Mouse (Mus musculus) midbrain, embryonic 15.5 days (tissue): ENCODE measurements around the gene Ano2. TPM values are rescaled to one million over a fixed set of nuclear protein-coding genes. Genes with fewer than 3 reads are reported as not detected.

Experiments
- ATAC-seq: fragments of 200-750 bp; cut with Nextera tagmentation; replicated peaks from 2 replicates; pipeline ENCODE4 v1.8.0; 2017; ENCODE audit warnings: moderate TSS enrichment
- H3K27ac ChIP-seq: fragments of 300-500 bp; sonication (generic); 2 replicates; pipeline ENCODE4 v1.5.1; 2015; ENCODE audit warnings: mild to moderate bottlenecking, inconsistent platforms
- H3K27me3 ChIP-seq: fragments of 300-500 bp; sonication (generic); replicated peaks from 2 replicates; pipeline ENCODE4 v1.6.1; 2015; ENCODE audit warnings: inconsistent platforms
- H3K36me3 ChIP-seq: fragments of 300-500 bp; sonication (generic); replicated peaks from 2 replicates; pipeline ENCODE4 v1.6.1; 2015; ENCODE audit warnings: inconsistent platforms
- H3K4me1 ChIP-seq: fragments of 300-500 bp; sonication (generic); 2 replicates; pipeline ENCODE4 v1.6.1; 2015; ENCODE audit warnings: inconsistent platforms
- H3K4me2 ChIP-seq: fragments of 300-500 bp; sonication (generic); 2 replicates; pipeline ENCODE4 v1.6.1; 2015; ENCODE audit warnings: inconsistent platforms, mild to moderate bottlenecking, moderate library complexity
- H3K4me3 ChIP-seq: fragments of 300-500 bp; sonication (generic); 2 replicates; pipeline ENCODE4 v1.5.1; 2015; ENCODE audit warnings: mild to moderate bottlenecking, inconsistent platforms
- H3K9ac ChIP-seq: fragments of 300-500 bp; sonication (generic); 2 replicates; pipeline ENCODE4 v1.6.1; 2015; ENCODE audit warnings: mild to moderate bottlenecking, inconsistent platforms
- H3K9me3 ChIP-seq: fragments of 300-500 bp; sonication (generic); 2 replicates; pipeline ENCODE4 v1.6.1; 2016; ENCODE audit warnings: inconsistent platforms
- WGBS: fragments of 180-500 bp; shearing (Covaris S2); methylation state at CpG from one replicate; pipeline ENCODE4 v1.1.7; 2015; ENCODE audit warnings: mixed read lengths; 5-methylcytosine and 5-hydroxymethylcytosine counted together
- polyA plus RNA-seq: library from polyadenylated mRNA; unstranded; fragments of >200 nt; fragmentation: Nextera tagmentation; extraction: Ambion mirVana; gene quantifications from 2 replicates; pipeline ENCODE4 v1.2.1, GENCODE M21; 2015

Ano2 gene
- polyA plus RNA-seq, result 0.19 and 0.34 TPM in 2 replicates

DNA sequence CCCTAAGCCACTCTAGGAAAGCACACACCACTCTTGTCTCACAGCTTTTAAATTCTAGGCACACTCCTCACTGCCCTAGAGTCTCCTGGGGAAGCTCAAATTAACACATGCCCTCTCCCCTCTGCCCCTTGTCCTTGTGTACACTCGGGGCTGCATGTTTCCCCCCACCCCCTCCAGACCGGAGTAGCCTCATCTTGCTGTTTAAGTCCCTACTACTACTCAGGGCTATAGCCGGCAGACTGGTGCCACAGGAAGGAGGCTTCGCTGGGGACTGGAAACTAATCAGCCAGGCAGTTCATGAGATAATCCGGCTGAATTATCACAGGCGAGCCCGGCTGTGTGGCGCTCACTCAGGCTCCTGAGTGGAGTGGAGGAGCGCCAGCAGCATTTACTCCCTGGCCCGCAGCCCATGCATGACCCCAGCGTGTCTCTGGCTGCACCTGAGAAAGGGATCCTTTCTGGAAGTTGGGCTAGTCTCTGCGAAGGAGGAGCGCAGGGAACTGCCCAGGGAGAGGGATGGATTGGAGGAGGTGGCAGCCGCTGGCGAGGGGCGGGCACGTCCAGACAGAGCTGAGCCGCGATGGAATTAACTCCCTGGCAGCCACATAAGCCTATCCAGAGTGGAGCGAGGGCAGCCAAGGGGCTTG is at the start of gene Ano2:
Gene Ano2, plus strand, starts transcription at position 363 of the 647 bp plus-strand sequence.
- no peaks in the 10 kb centered on the region for H3K9me3 ChIP-seq
- H3K9ac ChIP-seq, result peak within 1 kb of the TSS; percentile 31
- peak; percentile 84 for ATAC-seq
- WGBS, result under 1% methylated on average over 20 of the region's 20 CpGs
- H3K4me3 ChIP-seq, result peak within 1 kb of the TSS; percentile 38
- H3K36me3 ChIP-seq, result no peaks in the 10 kb centered on the region
- peak within 1 kb of the TSS; percentile 77 for H3K4me2 ChIP-seq
- peak within 1 kb of the TSS; percentile 20; the same call in 1 of the 2 replicates for H3K27ac ChIP-seq
- 0 out of 2 replicates have a peak, but pooled peaks cover 3% of the 10 kb centered on the region for H3K27me3 ChIP-seq
- H3K4me1 ChIP-seq, result peaks cover 14% of the 10 kb centered on the region

DNA sequence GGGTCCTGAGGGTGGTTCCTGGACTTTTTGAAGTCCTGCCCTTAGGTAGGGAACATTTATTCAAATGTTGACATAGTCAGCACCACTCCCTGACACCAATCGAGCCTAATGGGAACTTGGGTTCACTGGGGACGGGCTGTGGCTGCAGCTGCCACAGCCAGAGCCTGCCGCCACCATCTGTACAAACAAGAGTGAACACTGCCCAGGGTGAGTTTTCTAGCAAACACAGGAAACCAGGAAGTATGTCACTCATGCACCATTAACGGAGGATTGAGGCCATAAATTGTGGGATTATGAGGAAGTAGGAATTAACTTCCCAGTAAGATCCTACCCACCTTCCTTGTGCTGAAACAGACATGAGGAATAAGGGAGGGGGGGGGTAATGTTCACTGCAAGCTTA is 49.7 kb upstream of the Ano2 start:
- ATAC-seq, result no peak
- WGBS, result 80% methylated on average over 4 of the region's 4 CpGs
- Histone ChIP-seq H3K4me2 (no peak overlapping the region), H3K4me1 (no peaks in the 10 kb centered on the region), H3K4me3 (no peak overlapping the region), H3K27ac (no peak overlapping the region), H3K9me3 (no peaks in the 10 kb centered on the region), H3K27me3 (no peaks in the 10 kb centered on the region), H3K9ac (no peak overlapping the region), H3K36me3 (no peaks in the 10 kb centered on the region)

- no peaks in the 10 kb centered on the region for H3K9me3 ChIP-seq
- 81% methylated on average over 8 of the region's 8 CpGs for WGBS
- H3K36me3 ChIP-seq, result no peaks in the 10 kb centered on the region
- no peaks in the 10 kb centered on the region for H3K4me1 ChIP-seq
- H3K9ac ChIP-seq, result no peak overlapping the region
- H3K27ac ChIP-seq, result no peak overlapping the region
- no peak overlapping the region for H3K4me2 ChIP-seq
- H3K27me3 ChIP-seq, result no peaks in the 10 kb centered on the region
- ATAC-seq, result no peak
- H3K4me3 ChIP-seq, result no peak overlapping the region
Observed at GRCm38 (mm10) chr6:125641146-125641545, 49.1 kb upstream of the Ano2 start.

DNA sequence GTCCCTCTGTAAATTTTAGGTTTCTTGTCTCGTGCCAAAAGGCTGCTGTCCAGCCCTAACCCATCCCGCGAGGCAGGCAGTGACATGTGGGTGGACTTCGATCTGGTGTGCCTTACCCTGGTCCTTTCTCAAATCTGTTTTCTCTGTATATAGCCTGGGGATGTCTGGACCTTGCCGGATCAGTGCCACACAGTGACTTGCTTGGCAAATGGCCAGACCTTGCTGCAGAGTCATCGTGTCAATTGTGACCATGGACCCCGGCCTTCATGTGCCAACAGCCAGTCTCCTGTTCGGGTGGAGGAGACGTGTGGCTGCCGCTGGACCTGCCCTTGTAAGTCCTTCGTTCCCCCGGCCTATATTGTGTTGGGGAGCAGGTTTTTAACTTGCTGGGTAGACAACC is 41.3 kb upstream of the Ano2 start:
- 82% methylated on average over 12 of the region's 12 CpGs for WGBS
- H3K9me3 ChIP-seq, result no peaks in the 10 kb centered on the region
- no peak overlapping the region for H3K9ac ChIP-seq

DNA sequence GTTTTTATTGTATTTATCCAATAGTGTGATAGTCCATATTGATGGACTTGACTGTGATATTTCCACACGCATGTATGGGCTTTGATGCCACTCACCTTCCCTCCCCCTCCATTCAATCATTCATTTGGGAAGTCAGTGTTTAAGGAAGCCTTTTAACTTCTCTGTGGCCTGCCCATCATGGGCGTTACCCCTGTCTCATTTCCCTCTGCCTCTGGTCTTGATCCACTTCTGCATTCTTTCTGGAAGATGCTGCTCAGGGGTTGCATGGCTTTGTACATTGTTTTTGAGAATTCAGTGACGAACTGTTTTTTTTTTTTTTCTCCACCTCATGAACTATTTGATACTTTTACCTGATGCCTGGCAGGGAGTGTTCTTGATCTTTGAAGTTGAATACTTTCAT is 38.9 kb upstream of the Ano2 start:
- Histone ChIP-seq H3K9me3 (no peaks in the 10 kb centered on the region), H3K27ac (no peak overlapping the region), H3K4me2 (no peak overlapping the region), H3K36me3 (no peaks in the 10 kb centered on the region), H3K4me3 (no peak overlapping the region), H3K9ac (no peak overlapping the region), H3K27me3 (no peaks in the 10 kb centered on the region), H3K4me1 (no peaks in the 10 kb centered on the region)
- no peak for ATAC-seq
- 82% methylated on average over 3 of the region's 3 CpGs for WGBS

More for the DNA sequence above, 41.3 kb upstream of the Ano2 start:
- Histone ChIP-seq H3K27me3 (no peaks in the 10 kb centered on the region), H3K36me3 (no peaks in the 10 kb centered on the region), H3K4me1 (no peaks in the 10 kb centered on the region), H3K4me2 (no peak overlapping the region), H3K27ac (no peak overlapping the region), H3K4me3 (no peak overlapping the region)
- ATAC-seq, result no peak

GRCm38 (mm10) chr6:125653416-125653815 is 36.8 kb upstream of the Ano2 start:
- no peaks in the 10 kb centered on the region for H3K27me3 ChIP-seq
- H3K4me3 ChIP-seq, result no peak overlapping the region
- 83% methylated on average over 1 of the region's 1 CpGs for WGBS
- H3K4me2 ChIP-seq, result no peak overlapping the region
- no peaks in the 10 kb centered on the region for H3K4me1 ChIP-seq
- H3K9ac ChIP-seq, result no peak overlapping the region
- no peaks in the 10 kb centered on the region for H3K36me3 ChIP-seq
- H3K9me3 ChIP-seq, result no peaks in the 10 kb centered on the region
- H3K27ac ChIP-seq, result no peak overlapping the region
- no peak for ATAC-seq

DNA sequence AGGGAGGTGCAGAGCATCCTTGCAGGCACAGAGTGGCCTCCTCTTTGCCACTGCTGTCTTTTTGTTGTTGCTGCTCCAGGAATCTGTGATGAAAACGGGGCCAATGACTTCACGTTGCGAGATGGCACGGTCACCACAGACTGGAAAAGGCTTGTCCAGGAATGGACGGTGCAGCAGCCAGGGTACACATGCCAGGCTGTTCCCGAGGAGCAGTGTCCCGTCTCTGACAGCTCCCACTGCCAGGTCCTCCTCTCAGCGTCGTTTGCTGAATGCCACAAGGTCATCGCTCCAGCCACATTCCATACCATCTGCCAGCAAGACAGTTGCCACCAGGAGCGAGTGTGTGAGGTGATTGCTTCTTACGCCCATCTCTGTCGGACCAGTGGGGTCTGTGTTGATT is 33.3 kb upstream of the Ano2 start:
- Histone ChIP-seq H3K9me3 (no peaks in the 10 kb centered on the region), H3K27ac (no peak overlapping the region), H3K36me3 (no peaks in the 10 kb centered on the region), H3K9ac (no peak overlapping the region), H3K4me1 (no peaks in the 10 kb centered on the region), H3K4me3 (no peak overlapping the region), H3K4me2 (no peak overlapping the region), H3K27me3 (no peaks in the 10 kb centered on the region)
- ATAC-seq, result no peak
- 88% methylated on average over 13 of the region's 13 CpGs for WGBS

DNA sequence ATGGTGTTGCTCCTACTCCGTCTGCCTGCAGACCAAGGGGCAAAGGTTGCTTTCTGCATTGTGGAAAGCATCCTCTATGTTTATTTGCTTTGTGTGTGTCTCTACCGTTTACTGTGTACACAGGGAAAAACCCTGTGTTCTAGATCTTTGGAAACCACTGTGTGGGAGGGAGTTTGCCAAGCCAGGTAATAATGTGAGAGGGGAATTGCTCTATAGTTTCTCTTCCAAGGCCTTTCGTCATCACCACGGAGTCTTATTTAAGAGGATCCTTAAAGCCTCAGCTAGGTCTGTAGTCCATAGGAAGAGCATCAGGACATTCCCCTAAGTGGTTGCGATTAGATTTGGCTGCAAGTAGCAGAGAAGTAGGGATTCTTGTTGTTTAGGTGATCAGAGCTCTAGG is 32.3 kb upstream of the Ano2 start:
- no peaks in the 10 kb centered on the region for H3K4me1 ChIP-seq
- H3K9ac ChIP-seq, result no peak overlapping the region
- H3K4me2 ChIP-seq, result no peak overlapping the region
- no peaks in the 10 kb centered on the region for H3K36me3 ChIP-seq
- no peak for ATAC-seq
- no peak overlapping the region for H3K27ac ChIP-seq
- 93% methylated on average over 5 of the region's 5 CpGs for WGBS
- no peak overlapping the region for H3K4me3 ChIP-seq
- H3K27me3 ChIP-seq, result no peaks in the 10 kb centered on the region
- no peaks in the 10 kb centered on the region for H3K9me3 ChIP-seq

GRCm38 (mm10) chr6:125661106-125661877 is 28.9 kb upstream of the Ano2 start:
- Histone ChIP-seq H3K36me3 (no peaks in the 10 kb centered on the region), H3K27ac (no peak overlapping the region)
- WGBS, result 43% methylated on average over 14 of the region's 14 CpGs

GRCm38 (mm10) chr6:125663906-125664305 is 26.3 kb upstream of the Ano2 start:
- H3K4me3 ChIP-seq, result no peak overlapping the region
- H3K4me2 ChIP-seq, result no peak overlapping the region
- no peaks in the 10 kb centered on the region for H3K27me3 ChIP-seq
- H3K27ac ChIP-seq, result no peak overlapping the region
- no peak for ATAC-seq
- no peak overlapping the region for H3K9ac ChIP-seq
- H3K36me3 ChIP-seq, result no peaks in the 10 kb centered on the region
- WGBS, result 90% methylated on average over 2 of the region's 2 CpGs
- H3K4me1 ChIP-seq, result no peaks in the 10 kb centered on the region
- no peaks in the 10 kb centered on the region for H3K9me3 ChIP-seq

More at GRCm38 (mm10) chr6:125661106-125661877, 28.9 kb upstream of the Ano2 start:
- Histone ChIP-seq H3K4me2 (no peak overlapping the region), H3K9me3 (no peaks in the 10 kb centered on the region), H3K4me1 (no peaks in the 10 kb centered on the region), H3K4me3 (no peak overlapping the region), H3K9ac (no peak overlapping the region), H3K27me3 (no peaks in the 10 kb centered on the region)
- no peak for ATAC-seq

GRCm38 (mm10) chr6:125671835-125672234 is 18.4 kb upstream of the Ano2 start:
- Histone ChIP-seq H3K9me3 (no peaks in the 10 kb centered on the region), H3K4me1 (no peaks in the 10 kb centered on the region), H3K9ac (no peak overlapping the region), H3K27ac (no peak overlapping the region), H3K36me3 (no peaks in the 10 kb centered on the region), H3K27me3 (no peaks in the 10 kb centered on the region), H3K4me3 (no peak overlapping the region), H3K4me2 (no peak overlapping the region)
- 83% methylated on average over 3 of the region's 3 CpGs for WGBS
- ATAC-seq, result no peak

- Histone ChIP-seq H3K36me3 (no peaks in the 10 kb centered on the region), H3K4me1 (no peaks in the 10 kb centered on the region), H3K9me3 (no peaks in the 10 kb centered on the region), H3K9ac (no peak overlapping the region), H3K4me2 (no peak overlapping the region), H3K4me3 (no peak overlapping the region), H3K27ac (no peak overlapping the region), H3K27me3 (no peaks in the 10 kb centered on the region)
- WGBS, result 85% methylated on average over 1 of the region's 1 CpGs
- no peak for ATAC-seq
Observed at GRCm38 (mm10) chr6:125678492-125678891, 11.7 kb upstream of the Ano2 start.

DNA sequence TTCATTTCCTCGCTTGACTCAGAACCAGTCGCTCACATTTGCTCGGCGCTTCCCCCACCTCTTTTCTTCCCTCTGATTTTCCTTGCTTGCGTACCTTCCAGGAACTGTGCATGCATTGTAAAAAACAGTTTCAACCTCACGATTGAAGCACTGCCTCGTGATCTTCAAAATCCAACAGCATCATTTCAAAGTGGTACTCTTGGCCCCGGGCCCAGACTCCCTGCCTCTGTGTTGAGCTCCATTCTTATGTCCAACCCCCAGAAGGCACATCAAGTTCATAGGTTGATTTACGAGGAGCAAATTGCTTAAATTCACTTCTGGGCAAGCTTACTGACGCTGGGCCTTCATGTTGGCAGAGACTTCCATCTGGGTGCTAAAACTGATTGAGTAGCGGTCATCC is 9.6 kb upstream of the Ano2 start:
- 76% methylated on average over 11 of the region's 11 CpGs for WGBS
- H3K36me3 ChIP-seq, result no peaks in the 10 kb centered on the region
- H3K9ac ChIP-seq, result no peak overlapping the region
- no peaks in the 10 kb centered on the region for H3K9me3 ChIP-seq
- ATAC-seq, result no peak
- H3K4me1 ChIP-seq, result no peaks in the 10 kb centered on the region
- no peak overlapping the region for H3K4me3 ChIP-seq
- no peak overlapping the region for H3K27ac ChIP-seq
- no peak overlapping the region for H3K4me2 ChIP-seq
- no peaks in the 10 kb centered on the region for H3K27me3 ChIP-seq
